In genomic region chr11:90195756-90196520, GRCm38 (mm10) we compare ENCODE assay signal across 14 mouse cellular contexts. TPM values are rescaled to one million over a fixed set of nuclear protein-coding genes. Genes with fewer than 3 reads are reported as not detected.
DNase-seq lines count a peak whose midpoint lies in the region; ATAC-seq and TF ChIP-seq lines count a peak whose summit lies in the region.
"Had no signal": no experiment of that assay in that cellular context is flagged by ENCODE, and none has a peak within 500 bp of the region (broad histone marks: within the 10 kb centered on the region; RNA-seq: fewer than 3 reads in every experiment).

No protein-coding gene starts in this region.

- H3K27me3 ChIP-seq in heart, embryonic 14.5 days (ENCODE audit: control insufficient read depth, insufficient read depth, low read length), result no peaks in the 10 kb centered on the region
- H3K27me3 ChIP-seq in lung, embryonic 14.5 days (ENCODE audit: insufficient read depth, low read length), result no peaks in the 10 kb centered on the region
- H3K27me3 ChIP-seq: CH12.LX; hindbrain, embryonic 13.5 days; lung, embryonic 15.5 days; midbrain, embryonic 15.5 days had no signal

- H3K4me2 ChIP-seq in heart, embryonic 14.5 days (ENCODE audit: low read length), result 0 out of 2 replicates have a peak overlapping the region, but pooled peaks have one; percentile 11
- H3K4me2 ChIP-seq in lung, embryonic 14.5 days, result no peak overlapping the region
- H3K4me2 ChIP-seq: hindbrain, embryonic 13.5 days; lung, embryonic 15.5 days; midbrain, embryonic 15.5 days had no signal

- no peak for TF ChIP-seq CTCF in lung, embryonic 14.5 days (IDR thresholded peaks at IDR 0.05; ENCODE audit: low read depth)
- TF ChIP-seq CTCF in lung, adult 2 months (IDR thresholded peaks at IDR 0.05; ENCODE audit: insufficient read depth, low read length), result no peak

- H3K36me3 ChIP-seq in heart, embryonic 14.5 days (ENCODE audit: control insufficient read depth, insufficient read depth, low read length), result no peaks in the 10 kb centered on the region
- H3K36me3 ChIP-seq in lung, embryonic 14.5 days (ENCODE audit: insufficient read depth), result no peaks in the 10 kb centered on the region
- H3K36me3 ChIP-seq: hindbrain, embryonic 13.5 days; lung, embryonic 15.5 days; midbrain, embryonic 15.5 days had no signal

- intact Hi-C loops in heart, postnatal 25 days (cut with DNase I), result no loop called here

- H3K27ac ChIP-seq in heart, embryonic 14.5 days (replicated peaks in 1 of 2; ENCODE audit: control insufficient read depth in 1 of 2, insufficient read depth in 1 of 2, low read depth in 2 of 2, low read length in 2 of 2), result peak overlapping the region in 1 of 2 experiments; percentile 8; a peak in 1 of 4 replicates
- H3K27ac ChIP-seq in lung, embryonic 14.5 days (ENCODE audit: low read depth), result no peak overlapping the region
- H3K27ac ChIP-seq in brown adipose tissue, adult 24 weeks (replicated peaks; ENCODE audit: low read depth, low read length), result peak overlapping the region; percentile 66
- H3K27ac ChIP-seq: hindbrain, embryonic 13.5 days; left cerebral cortex, adult 2 months; lung, embryonic 15.5 days; midbrain, embryonic 15.5 days; stomach, postnatal 0 days had no signal

- WGBS in heart, embryonic 14.5 days, result 45% methylated on average over 11 of the region's 11 CpGs
- 55% methylated on average over 11 of the region's 11 CpGs for WGBS in lung, embryonic 14.5 days
- WGBS in lung, adult 2 months, result 57% methylated on average over 11 of the region's 11 CpGs

- H3K9me3 ChIP-seq in heart, embryonic 14.5 days (ENCODE audit: control insufficient read depth, low read length), result no peaks in the 10 kb centered on the region
- no peaks in the 10 kb centered on the region for H3K9me3 ChIP-seq in lung, embryonic 14.5 days (ENCODE audit: low read depth, low read length)
- H3K9me3 ChIP-seq: hindbrain, embryonic 13.5 days; lung, embryonic 15.5 days; midbrain, embryonic 15.5 days had no signal

- H3K4me1 ChIP-seq in heart, embryonic 14.5 days (ENCODE audit: control insufficient read depth in 2 of 2, insufficient read depth in 2 of 2, low read length in 2 of 2), result peaks cover 4 to 16% of the 10 kb centered on the region in 2 experiments; a peak in 3 of 4 replicates
- 0 out of 2 replicates have a peak, but pooled peaks cover 2% of the 10 kb centered on the region for H3K4me1 ChIP-seq in lung, embryonic 14.5 days (ENCODE audit: insufficient read depth)
- peaks cover 3% of the 10 kb centered on the region; the same call in 1 of the 2 replicates for H3K4me1 ChIP-seq in lung, adult 2 months (ENCODE audit: control insufficient read depth, insufficient read depth, low read length)
- H3K4me1 ChIP-seq in brown adipose tissue, adult 24 weeks (ENCODE audit: control insufficient read depth, insufficient read depth, insufficient read length, low read length), result no peaks in the 10 kb centered on the region; the same call in 1 of the 2 replicates
- H3K4me1 ChIP-seq: hindbrain, embryonic 13.5 days; midbrain, embryonic 15.5 days had no signal

- H3K4me3 ChIP-seq in heart, embryonic 14.5 days (ENCODE audit: control insufficient read depth in 1 of 2, insufficient read depth in 1 of 2, low read depth in 1 of 2, low read length in 2 of 2), result no peak overlapping the region
- H3K4me3 ChIP-seq in lung, embryonic 14.5 days (ENCODE audit: low read depth, low read length), result no peak overlapping the region
- no peak overlapping the region for H3K4me3 ChIP-seq in lung, adult 2 months (replicated peaks; ENCODE audit: extremely low read depth, low read depth, low read length)
- H3K4me3 ChIP-seq in brown adipose tissue, adult 24 weeks (ENCODE audit: insufficient read depth, low read depth, low read length), result no peak overlapping the region
- H3K4me3 ChIP-seq: hindbrain, embryonic 13.5 days; left cerebral cortex, adult 2 months; lung, embryonic 15.5 days; midbrain, embryonic 15.5 days had no signal

- no peak for ATAC-seq in heart, embryonic 14.5 days (ENCODE audit: insufficient number of reproducible peaks, insufficient read depth, low FRiP score, low read depth)
- ATAC-seq in lung, embryonic 14.5 days (ENCODE audit: insufficient read depth), result no peak
- ATAC-seq: midbrain, embryonic 15.5 days had no signal

- TF ChIP-seq POLR2A in lung, adult 2 months (IDR thresholded peaks at IDR 0.05; ENCODE audit: borderline replicate concordance, extremely low read depth, low read depth, low read length), result no peak

- DNase-seq in heart, postnatal 25 days (ENCODE audit: low spot score), result no peak
- DNase-seq in lung, embryonic 14.5 days, result peak; percentile 61
- DNase-seq in lung, adult 2 months, result no peak
- DNase-seq in Muller cell, postnatal 12 days (ENCODE audit: inconsistent ontology term), result peak; percentile 20
- no peak for DNase-seq in gastrocnemius, postnatal 10 days
- no peak for DNase-seq in heart, adult 18-20 months

- no peak overlapping the region for H3K9ac ChIP-seq in heart, embryonic 14.5 days (ENCODE audit: low read length)
- H3K9ac ChIP-seq in lung, embryonic 14.5 days, result no peak overlapping the region
- H3K9ac ChIP-seq: hindbrain, embryonic 13.5 days; lung, embryonic 15.5 days; midbrain, embryonic 15.5 days had no signal

RNA-seq across cellular contexts. Expression of gene Gm45716, which starts 8.5 kb away (rescaled TPM):
- 56.4 and 61.0 TPM in 2 replicates for polyA plus RNA-seq in heart, embryonic 14.5 days (2014; fragmentation: Nextera tagmentation; extraction: Ambion mirVana)
- total RNA-seq in heart, postnatal 25 days (2021), result 10 to 100 TPM; 13.2 to 14.5 TPM
- polyA plus RNA-seq in lung, embryonic 14.5 days (2014; fragmentation: Nextera tagmentation; extraction: Ambion mirVana), result 7.3 and 10.6 TPM in 2 replicates
- polyA plus RNA-seq in lung, adult 2 months (2012; rRNA removed), result 1.3 and 1.5 TPM in 2 replicates
- polyA plus RNA-seq in brown adipose tissue, adult 24 weeks (2012; ENCODE audit: insufficient read depth, insufficient read length, missing spikeins), result 35.7 and 36.5 TPM in 2 replicates
- 1 to 10 TPM; 4.2 to 5.3 TPM for total RNA-seq in gastrocnemius, postnatal 10 days (2021)
- total RNA-seq in heart, adult 18-20 months (2021), result 1 to 10 TPM; 5.8 to 9.5 TPM

RNA-seq across cellular contexts. Expression of gene Mmd, which starts 53.3 kb away (rescaled TPM):
- polyA plus RNA-seq in heart, embryonic 14.5 days (2014; fragmentation: Nextera tagmentation; extraction: Ambion mirVana), result 68.8 and 71.9 TPM in 2 replicates
- total RNA-seq in heart, postnatal 25 days (2021), result 10 to 100 TPM; 32.3 to 34.8 TPM
- polyA plus RNA-seq in lung, embryonic 14.5 days (2014; fragmentation: Nextera tagmentation; extraction: Ambion mirVana), result 31.5 and 33.9 TPM in 2 replicates
- 29.4 and 37.9 TPM in 2 replicates for polyA plus RNA-seq in lung, adult 2 months (2012; rRNA removed)
- 265 and 375 TPM in 2 replicates for polyA plus RNA-seq in brown adipose tissue, adult 24 weeks (2012; ENCODE audit: insufficient read depth, insufficient read length, missing spikeins)
- total RNA-seq in gastrocnemius, postnatal 10 days (2021), result 10 to 100 TPM; 14.5 to 18.7 TPM
- 10 to 100 TPM; 25.4 to 29.9 TPM for total RNA-seq in heart, adult 18-20 months (2021)

Comparison
In these comparisons a context has a peak if more than half of its experiments do, and no peak if none do; other contexts are left out.
1. DNase-seq: peak in lung, embryonic 14.5 days (single experiment) and Muller cell, postnatal 12 days (single experiment); none in heart, postnatal 25 days (single experiment), lung, adult 2 months (single experiment), gastrocnemius, postnatal 10 days (single experiment) and heart, adult 18-20 months (0 of 2).